Comparison of ENCODE assay signal across 21 mouse cellular contexts in genomic region chr5:140783577-140783976, GRCm38 (mm10). TPM values are rescaled to one million over a fixed set of nuclear protein-coding genes. Genes with fewer than 3 reads are reported as not detected.
DNase-seq lines count a peak whose midpoint lies in the region; ATAC-seq and TF ChIP-seq lines count a peak whose summit lies in the region.
"Had no signal": no experiment of that assay in that cellular context is flagged by ENCODE, and none has a peak within 500 bp of the region (broad histone marks: within the 10 kb centered on the region; RNA-seq: fewer than 3 reads in every experiment).

No protein-coding gene starts in this region.

- no peak overlapping the region for H3K27ac ChIP-seq in kidney, postnatal 0 days
- H3K27ac ChIP-seq in lung, postnatal 0 days (ENCODE audit: low read length): no peak overlapping the region
- H3K27ac ChIP-seq in MEL (ENCODE audit: control insufficient read depth, low read depth, low read length): no peak overlapping the region
- H3K27ac ChIP-seq: embryonic facial prominence, embryonic 15.5 days; forebrain, embryonic 12.5 days; heart, embryonic 13.5 days; hindbrain, embryonic 13.5 days; intestine, embryonic 15.5 days; liver, embryonic 13.5 days; midbrain, embryonic 13.5 days; neural tube, embryonic 15.5 days had no signal

- TF ChIP-seq RAD21 in MEL (IDR thresholded peaks at IDR 0.05; ENCODE audit: low read depth, low read length): no peak

- peaks cover 46% of the 10 kb centered on the region for H3K36me3 ChIP-seq in kidney, postnatal 0 days (ENCODE audit: insufficient read depth, low read length)
- peaks cover 30% of the 10 kb centered on the region for H3K36me3 ChIP-seq in lung, postnatal 0 days (ENCODE audit: insufficient read depth, low read length)
- peaks cover 0 to 1% of the 10 kb centered on the region in 2 experiments; a peak in 2 of 4 replicates for H3K36me3 ChIP-seq in MEL (ENCODE audit: control insufficient read depth in 1 of 2, insufficient read depth in 2 of 2, low read length in 2 of 2)

- peaks cover 2% of the 10 kb centered on the region; the same call in 1 of the 2 replicates for H3K4me1 ChIP-seq in kidney, postnatal 0 days (replicated peaks; ENCODE audit: insufficient read depth, low read length)
- H3K4me1 ChIP-seq in lung, postnatal 0 days (ENCODE audit: insufficient read depth, low read depth, low read length): peaks cover 4% of the 10 kb centered on the region; the same call in 1 of the 2 replicates
- H3K4me1 ChIP-seq in MEL (ENCODE audit: control insufficient read depth in 1 of 2, insufficient read depth in 2 of 2, low read length in 2 of 2): no peaks in the 10 kb centered on the region
- H3K4me1 ChIP-seq: forebrain, embryonic 12.5 days had no signal

- no peak overlapping the region for H3K9ac ChIP-seq in kidney, postnatal 0 days (ENCODE audit: low read depth, low read length)
- no peak overlapping the region for H3K9ac ChIP-seq in lung, postnatal 0 days (replicated peaks; ENCODE audit: low read depth)
- H3K9ac ChIP-seq in MEL (ENCODE audit: control insufficient read depth, low read depth, low read length, poor library complexity, severe bottlenecking): no peak overlapping the region
- H3K9ac ChIP-seq: embryonic facial prominence, embryonic 15.5 days; forebrain, embryonic 12.5 days; hindbrain, embryonic 13.5 days; intestine, embryonic 15.5 days; liver, embryonic 13.5 days; midbrain, embryonic 13.5 days; neural tube, embryonic 15.5 days had no signal

- no peak for ATAC-seq in kidney, postnatal 0 days (replicated peaks; ENCODE audit: low FRiP score, low read depth)
- no peak for ATAC-seq in lung, postnatal 0 days
- 0 out of 2 replicates have a peak, but pooled peaks have one; percentile 24 for ATAC-seq in megakaryocyte progenitor cell, adult 5-6 weeks (replicated peaks; ENCODE audit: poor library complexity)
- ATAC-seq: intestine, embryonic 15.5 days; midbrain, embryonic 13.5 days had no signal

- no peak for DNase-seq in kidney, postnatal 0 days (ENCODE audit: low spot score)
- no peak for DNase-seq in kidney, adult 9 months
- DNase-seq in lung, postnatal 0 days (ENCODE audit: low spot score): no peak
- no peak for DNase-seq in lung, postnatal 25 days (ENCODE audit: low spot score)
- no peak for DNase-seq in MEL (ENCODE audit: low read depth, low spot score)
- DNase-seq in right cerebral cortex, postnatal 10 days (ENCODE audit: low spot score in 2 of 2): no peak
- DNase-seq: adrenal gland, postnatal 14 days; cerebellum, adult 11-12 months; cerebellum, postnatal 14 days; kidney, postnatal 14 days; left cerebral cortex, postnatal 4 days; liver, embryonic 13.5 days; lung, postnatal 36 days had no signal

- no peak for TF ChIP-seq POLR2A in MEL (IDR thresholded peaks at IDR 0.05; ENCODE audit: control insufficient read depth in 1 of 2, insufficient read depth in 1 of 2, low read depth in 1 of 2, low read length in 2 of 2, poor library complexity in 1 of 2)

- H3K4me3 ChIP-seq in kidney, postnatal 0 days (replicated peaks; ENCODE audit: low read depth, low read length): no peak overlapping the region
- H3K4me3 ChIP-seq in lung, postnatal 0 days (ENCODE audit: low read depth, low read length): no peak overlapping the region
- H3K4me3 ChIP-seq in MEL (ENCODE audit: control insufficient read depth in 1 of 2, insufficient read depth in 1 of 2, low read depth in 2 of 2, low read length in 2 of 2): no peak overlapping the region
- H3K4me3 ChIP-seq: embryonic facial prominence, embryonic 15.5 days; forebrain, embryonic 12.5 days; heart, embryonic 13.5 days; hindbrain, embryonic 13.5 days; intestine, embryonic 15.5 days; liver, embryonic 13.5 days; midbrain, embryonic 13.5 days; neural tube, embryonic 15.5 days had no signal

- peak; percentile 36; the same call in 1 of the 2 replicates for TF ChIP-seq CTCF in kidney, postnatal 0 days (IDR thresholded peaks at IDR 0.05; ENCODE audit: low read depth)
- TF ChIP-seq CTCF in lung, postnatal 0 days (IDR thresholded peaks at IDR 0.05): peak; percentile 38; the same call in 1 of the 2 replicates
- TF ChIP-seq CTCF in MEL (IDR thresholded peaks at IDR 0.05 in 2 of 3, conservative IDR thresholded peaks at IDR 0.05 in 1 of 3; ENCODE audit: control insufficient read depth in 1 of 3, insufficient read depth in 1 of 3, low read depth in 2 of 3, low read length in 3 of 3, poor library complexity in 1 of 3, severe bottlenecking in 1 of 3): peak; percentile 25 to 47 (median 30); a peak in 5 of 6 replicates

- no peaks in the 10 kb centered on the region for H3K27me3 ChIP-seq in kidney, postnatal 0 days (ENCODE audit: insufficient read depth, low read length)
- H3K27me3 ChIP-seq in lung, postnatal 0 days (replicated peaks; ENCODE audit: insufficient read depth, low read length): no peaks in the 10 kb centered on the region
- H3K27me3 ChIP-seq in MEL (ENCODE audit: control insufficient read depth in 1 of 2, insufficient read depth in 2 of 2, low read length in 2 of 2): no peaks in the 10 kb centered on the region
- H3K27me3 ChIP-seq: embryonic facial prominence, embryonic 15.5 days; forebrain, embryonic 12.5 days; heart, embryonic 13.5 days; hindbrain, embryonic 13.5 days; intestine, embryonic 15.5 days; liver, embryonic 13.5 days; midbrain, embryonic 13.5 days; neural tube, embryonic 15.5 days had no signal

- no peaks in the 10 kb centered on the region for H3K9me3 ChIP-seq in kidney, postnatal 0 days (replicated peaks; ENCODE audit: low read length)
- no peaks in the 10 kb centered on the region for H3K9me3 ChIP-seq in lung, postnatal 0 days (ENCODE audit: low read length)
- H3K9me3 ChIP-seq in MEL (replicated peaks; ENCODE audit: insufficient read depth, low read length): no peaks in the 10 kb centered on the region
- H3K9me3 ChIP-seq: embryonic facial prominence, embryonic 15.5 days; forebrain, embryonic 12.5 days; heart, embryonic 13.5 days; hindbrain, embryonic 13.5 days; intestine, embryonic 15.5 days; liver, embryonic 13.5 days; midbrain, embryonic 13.5 days; neural tube, embryonic 15.5 days had no signal

- H3K79me2 ChIP-seq in MEL (ENCODE audit: control insufficient read depth, insufficient read depth, low read length, poor library complexity): no peaks in the 10 kb centered on the region

- no peak overlapping the region for H3K4me2 ChIP-seq in kidney, postnatal 0 days (ENCODE audit: low read length)
- H3K4me2 ChIP-seq in lung, postnatal 0 days (replicated peaks; ENCODE audit: low read depth, low read length): no peak overlapping the region
- H3K4me2 ChIP-seq: embryonic facial prominence, embryonic 15.5 days; forebrain, embryonic 12.5 days; heart, embryonic 13.5 days; hindbrain, embryonic 13.5 days; intestine, embryonic 15.5 days; liver, embryonic 13.5 days; midbrain, embryonic 13.5 days; neural tube, embryonic 15.5 days had no signal

- WGBS in kidney, postnatal 0 days: 94% methylated on average over 4 of the region's 4 CpGs
- 90% methylated on average over 4 of the region's 4 CpGs for WGBS in lung, postnatal 0 days

- no peak for TF ChIP-seq EP300 in lung, postnatal 0 days (IDR thresholded peaks at IDR 0.05)
- TF ChIP-seq EP300 in MEL (IDR thresholded peaks at IDR 0.05; ENCODE audit: low read depth in 1 of 2, low read length in 2 of 2): no peak

TF ChIP-seq in MEL, 35 proteins besides CTCF, POLR2A, EP300 and RAD21:
- TF ChIP-seq ZKSCAN1 (IDR thresholded peaks at IDR 0.05; ENCODE audit: low read depth, low read length) (no peak), JUND (IDR thresholded peaks at IDR 0.05; ENCODE audit: low read depth, low read length) (no peak), SMC3 (IDR thresholded peaks at IDR 0.05; ENCODE audit: low read depth, low read length) (peak; percentile 20; the same call in 1 of the 2 replicates), MAX (IDR thresholded peaks at IDR 0.05; ENCODE audit: low read length) (no peak)

RNA-seq across cellular contexts. Expression of gene Gna12, which starts 46.7 kb away (rescaled TPM):
- polyA plus RNA-seq in kidney, postnatal 0 days (2015; fragmentation: Nextera tagmentation; extraction: Ambion mirVana): 28.1 and 48.8 TPM in 2 replicates
- 25.4 and 32.0 TPM in 2 replicates for polyA plus RNA-seq in lung, postnatal 0 days (2015; fragmentation: Nextera tagmentation; extraction: Ambion mirVana)
- 36.7 and 46.0 TPM in 2 replicates for total RNA-seq in MEL (2012; rRNA removed)
- polyA plus RNA-seq in MEL (2012; ENCODE audit: insufficient read depth in 1 of 2, insufficient read length in 2 of 2, low read depth in 1 of 2, low replicate concordance in 2 of 2, missing spikeins in 1 of 2): 10 to 100 TPM in 1 of 2 experiments, not detected in 1; 55.2 TPM
- 45.4 and 50.2 TPM in 2 replicates for total RNA-seq in megakaryocyte progenitor cell, adult 5-6 weeks (2015)
- 33.6 and 33.9 TPM in 2 replicates for total RNA-seq in megakaryocyte progenitor cell, adult 5-6 weeks (2017)

RNA-seq across cellular contexts. Expression of gene Amz1, which starts 59.6 kb away (rescaled TPM):
- polyA plus RNA-seq in kidney, postnatal 0 days (2015; fragmentation: Nextera tagmentation; extraction: Ambion mirVana): 1.8 and 2.0 TPM in 2 replicates
- 2.7 and 3.3 TPM in 2 replicates for polyA plus RNA-seq in lung, postnatal 0 days (2015; fragmentation: Nextera tagmentation; extraction: Ambion mirVana)
- total RNA-seq in MEL (2012; rRNA removed): 1.7 TPM in 2 replicates
- polyA plus RNA-seq in MEL (2012; ENCODE audit: insufficient read depth in 1 of 2, insufficient read length in 2 of 2, low read depth in 1 of 2, low replicate concordance in 2 of 2, missing spikeins in 1 of 2): under 1 TPM in 1 of 2 experiments, not detected in 1; 0.68 TPM
- 0.20 and 0.30 TPM in 2 replicates for total RNA-seq in megakaryocyte progenitor cell, adult 5-6 weeks (2015)
- total RNA-seq in megakaryocyte progenitor cell, adult 5-6 weeks (2017): 0.41 and 1.9 TPM in 2 replicates
